Comparison of ENCODE assay signal across 10 mouse cellular contexts in genomic region chr10:77543226-77543625, GRCm38 (mm10). TPM values are rescaled to one million over a fixed set of nuclear protein-coding genes. Genes with fewer than 3 reads are reported as not detected.
DNase-seq lines count a peak whose midpoint lies in the region; ATAC-seq and TF ChIP-seq lines count a peak whose summit lies in the region.
"Had no signal": no experiment of that assay in that cellular context is flagged by ENCODE, and none has a peak within 500 bp of the region (broad histone marks: within the 10 kb centered on the region; RNA-seq: fewer than 3 reads in every experiment).

No protein-coding gene starts in this region.

- WGBS in intestine, postnatal 0 days, result 46% methylated on average over 7 of the region's 7 CpGs
- WGBS in intestine, embryonic 16.5 days, result 47% methylated on average over 7 of the region's 7 CpGs

- H3K4me3 ChIP-seq in intestine, postnatal 0 days (ENCODE audit: low read depth, low read length), result no peak overlapping the region
- H3K4me3 ChIP-seq in intestine, embryonic 16.5 days (ENCODE audit: low read length), result no peak overlapping the region
- H3K4me3 ChIP-seq: embryonic facial prominence, embryonic 13.5 days; lung, embryonic 15.5 days had no signal

- H3K27ac ChIP-seq in intestine, postnatal 0 days (ENCODE audit: low read depth, low read length), result no peak overlapping the region
- no peak overlapping the region for H3K27ac ChIP-seq in intestine, embryonic 16.5 days (ENCODE audit: low read length)
- H3K27ac ChIP-seq: embryonic facial prominence, embryonic 13.5 days; lung, embryonic 15.5 days had no signal

- H3K4me1 ChIP-seq in intestine, postnatal 0 days (replicated peaks; ENCODE audit: control insufficient read depth, insufficient read depth, low read length), result no peaks in the 10 kb centered on the region
- H3K4me1 ChIP-seq in intestine, embryonic 16.5 days (ENCODE audit: control insufficient read depth, insufficient read depth, low read length), result no peaks in the 10 kb centered on the region
- H3K4me1 ChIP-seq: embryonic facial prominence, embryonic 13.5 days; lung, embryonic 15.5 days had no signal

- no peaks in the 10 kb centered on the region for H3K27me3 ChIP-seq in intestine, postnatal 0 days (replicated peaks; ENCODE audit: control insufficient read depth, insufficient read depth, low read length)
- H3K27me3 ChIP-seq in intestine, embryonic 16.5 days (replicated peaks; ENCODE audit: control insufficient read depth, insufficient read depth, low read length), result no peaks in the 10 kb centered on the region
- H3K27me3 ChIP-seq: embryonic facial prominence, embryonic 13.5 days; lung, embryonic 15.5 days had no signal

- no peak for ATAC-seq in intestine, postnatal 0 days
- no peak for ATAC-seq in intestine, embryonic 16.5 days
- 0 out of 2 replicates have a peak, but pooled peaks have one; percentile 20 for ATAC-seq in erythroid progenitor cell, adult 5-6 weeks (replicated peaks; ENCODE audit: low FRiP score, poor library complexity, severe bottlenecking)

- intact Hi-C loops in left cerebral cortex, postnatal 36 days (cut with DNase I), result no loop called here

- DNase-seq in CD4-positive helper T cell, adult 2 months (ENCODE audit: low read depth, low spot score), result peak; percentile 74
- peak; percentile 88 for DNase-seq in R1 (ENCODE audit: low read depth, low spot score)
- peak; percentile 74 for DNase-seq in retina, embryonic 14.5 days (ENCODE audit: low spot score)
- DNase-seq in left cerebral cortex, postnatal 36 days (ENCODE audit: low spot score in 2 of 2), result no peak
- no peak for DNase-seq in gastrocnemius, adult 18-20 months (ENCODE audit: low spot score)

- peak; percentile 82 for TF ChIP-seq CTCF in intestine, postnatal 0 days (IDR thresholded peaks at IDR 0.05; ENCODE audit: low read depth)

- H3K9ac ChIP-seq in intestine, postnatal 0 days (ENCODE audit: low read depth, low read length), result no peak overlapping the region
- no peak overlapping the region for H3K9ac ChIP-seq in intestine, embryonic 16.5 days (ENCODE audit: low read depth, low read length)
- H3K9ac ChIP-seq: embryonic facial prominence, embryonic 13.5 days; lung, embryonic 15.5 days had no signal

- no peaks in the 10 kb centered on the region for H3K9me3 ChIP-seq in intestine, postnatal 0 days (ENCODE audit: control insufficient read depth)
- no peaks in the 10 kb centered on the region for H3K9me3 ChIP-seq in intestine, embryonic 16.5 days (ENCODE audit: control insufficient read depth, low read length)
- H3K9me3 ChIP-seq: embryonic facial prominence, embryonic 13.5 days; lung, embryonic 15.5 days had no signal

- H3K36me3 ChIP-seq in intestine, postnatal 0 days (ENCODE audit: control insufficient read depth, insufficient read depth), result no peaks in the 10 kb centered on the region
- H3K36me3 ChIP-seq in intestine, embryonic 16.5 days (ENCODE audit: control insufficient read depth, insufficient read depth, low read length), result no peaks in the 10 kb centered on the region
- H3K36me3 ChIP-seq: embryonic facial prominence, embryonic 13.5 days; lung, embryonic 15.5 days had no signal

- no peak overlapping the region for H3K4me2 ChIP-seq in intestine, postnatal 0 days (replicated peaks; ENCODE audit: low read depth)
- H3K4me2 ChIP-seq in intestine, embryonic 16.5 days (ENCODE audit: low read depth, low read length), result no peak overlapping the region
- H3K4me2 ChIP-seq: embryonic facial prominence, embryonic 13.5 days; lung, embryonic 15.5 days had no signal

RNA-seq across cellular contexts. Expression of gene Itgb2, which starts 13.2 kb away (rescaled TPM):
- polyA plus RNA-seq in intestine, postnatal 0 days (2015; fragmentation: Nextera tagmentation; extraction: Ambion mirVana), result 1.7 and 2.1 TPM in 2 replicates
- polyA plus RNA-seq in intestine, embryonic 16.5 days (2015; fragmentation: Nextera tagmentation; extraction: Ambion mirVana), result 3.8 and 3.9 TPM in 2 replicates
- total RNA-seq in erythroid progenitor cell, adult 5-6 weeks (2015; ENCODE audit: low replicate concordance), result 36.4 and 37.3 TPM in 2 replicates
- total RNA-seq in erythroid progenitor cell, adult 5-6 weeks (2017; ENCODE audit: low replicate concordance), result 20.9 and 29.3 TPM in 2 replicates
- 1 to 10 TPM; 2.9 to 3.4 TPM for total RNA-seq in left cerebral cortex, postnatal 36 days (2021)
- total RNA-seq in gastrocnemius, adult 18-20 months (2021), result 1 to 10 TPM; 1.4 to 1.7 TPM

RNA-seq across cellular contexts. Expression of gene Fam207a, which starts 27.6 kb away (rescaled TPM):
- polyA plus RNA-seq in intestine, postnatal 0 days (2015; fragmentation: Nextera tagmentation; extraction: Ambion mirVana), result 37.9 and 38.2 TPM in 2 replicates
- 39.0 and 43.8 TPM in 2 replicates for polyA plus RNA-seq in intestine, embryonic 16.5 days (2015; fragmentation: Nextera tagmentation; extraction: Ambion mirVana)
- total RNA-seq in erythroid progenitor cell, adult 5-6 weeks (2015; ENCODE audit: low replicate concordance), result 2.2 and 5.9 TPM in 2 replicates
- 13.2 and 16.2 TPM in 2 replicates for total RNA-seq in erythroid progenitor cell, adult 5-6 weeks (2017; ENCODE audit: low replicate concordance)
- total RNA-seq in left cerebral cortex, postnatal 36 days (2021), result 10 to 100 TPM; 33.7 to 33.8 TPM
- 1 to 10 TPM; 6.9 to 8.7 TPM for total RNA-seq in gastrocnemius, adult 18-20 months (2021)

RNA-seq across cellular contexts. Expression of gene Pttg1ip, which starts 38.3 kb away (rescaled TPM):
- 200 and 201 TPM in 2 replicates for polyA plus RNA-seq in intestine, postnatal 0 days (2015; fragmentation: Nextera tagmentation; extraction: Ambion mirVana)
- 177 and 181 TPM in 2 replicates for polyA plus RNA-seq in intestine, embryonic 16.5 days (2015; fragmentation: Nextera tagmentation; extraction: Ambion mirVana)
- total RNA-seq in erythroid progenitor cell, adult 5-6 weeks (2015; ENCODE audit: low replicate concordance), result 62.5 and 73.9 TPM in 2 replicates
- 34.0 and 59.3 TPM in 2 replicates for total RNA-seq in erythroid progenitor cell, adult 5-6 weeks (2017; ENCODE audit: low replicate concordance)
- 10 to 100 TPM; 71.2 to 88.3 TPM for total RNA-seq in left cerebral cortex, postnatal 36 days (2021)
- 10 to 100 TPM; 23.0 to 33.6 TPM for total RNA-seq in gastrocnemius, adult 18-20 months (2021)

Comparison
In these comparisons a context has a peak if more than half of its experiments do, and no peak if none do; other contexts are left out.
1. DNase-seq: peak in CD4-positive helper T cell, adult 2 months (single experiment), R1 (single experiment) and retina, embryonic 14.5 days (single experiment); none in left cerebral cortex, postnatal 36 days (0 of 2) and gastrocnemius, adult 18-20 months (single experiment).
2. RNA of gene Itgb2, which starts 13.2 kb away (total RNA-seq): 20.9 to 37.3 TPM in erythroid progenitor cell, adult 5-6 weeks; 2.9 to 3.4 TPM in left cerebral cortex, postnatal 36 days and 1.4 to 1.7 TPM in gastrocnemius, adult 18-20 months; every median in the first group is over 4 times any median in the second.